Comparison of ENCODE assay signal across 8 mouse cellular contexts in the genomic region with DNA sequence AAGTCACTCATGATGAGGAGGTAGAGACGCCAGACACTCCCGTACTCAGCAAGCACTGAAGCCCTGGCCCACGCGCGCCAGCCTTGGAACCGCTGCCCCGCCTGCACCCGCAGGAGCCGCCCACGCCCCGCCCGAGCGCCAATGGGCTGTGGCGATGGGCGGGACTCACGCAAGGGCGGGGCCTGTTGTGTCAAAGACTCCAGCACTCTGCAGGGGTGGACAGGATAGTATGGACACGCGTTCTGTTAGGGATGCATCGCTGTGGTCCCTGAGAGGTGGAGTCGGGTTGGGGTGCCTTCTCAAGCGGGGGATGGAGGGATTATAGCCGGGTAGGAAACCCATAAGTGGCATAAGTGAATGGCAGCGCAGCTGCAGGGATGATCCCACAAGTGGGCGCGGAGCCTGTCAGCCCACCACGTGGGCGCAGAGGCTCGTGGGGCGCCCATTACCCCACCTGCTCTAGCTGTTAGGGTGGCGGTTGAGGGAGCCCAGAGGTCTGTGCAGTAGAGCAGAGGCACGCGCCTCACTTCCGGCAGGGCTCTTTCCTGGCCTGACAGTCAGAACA. TPM values are rescaled to one million over a fixed set of nuclear protein-coding genes. Genes with fewer than 3 reads are reported as not detected.
A peak's percentile ranks its signal among the peaks of the same experiment; 100 is the strongest.
DNase-seq lines count a peak whose midpoint lies in the region; ATAC-seq lines count a peak whose summit lies in the region.

A gene (minus strand): TSS at position 109 of the 565 bp plus-strand sequence.

- ATAC-seq in CD4-positive, CD25-positive, alpha-beta regulatory T cell, adult 4 months, result peak; percentile 69
- ATAC-seq in forebrain, embryonic 11.5 days (replicated peaks; ENCODE audit: low FRiP score), result peak; percentile 95
- peak; percentile 90 for ATAC-seq in heart, embryonic 16.5 days (replicated peaks; ENCODE audit: extremely low read depth, insufficient read depth, low FRiP score)
- peak; percentile 94 for ATAC-seq in liver, embryonic 15.5 days (ENCODE audit: insufficient read depth)
- ATAC-seq in neural tube, embryonic 12.5 days (ENCODE audit: low FRiP score, low read depth), result peak; percentile 95

- WGBS in forebrain, embryonic 11.5 days, result 2% methylated on average over 34 of the region's 34 CpGs
- 2% methylated on average over 34 of the region's 34 CpGs for WGBS in heart, embryonic 16.5 days
- under 1% methylated on average over 34 of the region's 34 CpGs for WGBS in liver, embryonic 15.5 days (ENCODE audit: insufficient replicate concordance)
- 3% methylated on average over 34 of the region's 34 CpGs for WGBS in neural tube, embryonic 12.5 days

- H3K4me1 ChIP-seq in forebrain, embryonic 11.5 days (replicated peaks; ENCODE audit: control insufficient read depth, insufficient read depth, low read length), result no peaks in the 10 kb centered on the region
- peaks cover 9% of the 10 kb centered on the region for H3K4me1 ChIP-seq in heart, embryonic 16.5 days (ENCODE audit: control insufficient read depth, insufficient read depth, low read length)
- H3K4me1 ChIP-seq in liver, embryonic 15.5 days (replicated peaks), result peaks cover 27% of the 10 kb centered on the region
- peaks cover 8% of the 10 kb centered on the region; the same call in 1 of the 2 replicates for H3K4me1 ChIP-seq in neural tube, embryonic 12.5 days

- no peaks in the 10 kb centered on the region for H3K9me3 ChIP-seq in forebrain, embryonic 11.5 days (ENCODE audit: control insufficient read depth, low read length)
- H3K9me3 ChIP-seq in heart, embryonic 16.5 days (replicated peaks; ENCODE audit: control insufficient read depth, low read length), result no peaks in the 10 kb centered on the region
- no peaks in the 10 kb centered on the region for H3K9me3 ChIP-seq in liver, embryonic 15.5 days (replicated peaks)
- H3K9me3 ChIP-seq in neural tube, embryonic 12.5 days, result no peaks in the 10 kb centered on the region

- no peak within 1 kb of the TSS for H3K27ac ChIP-seq in forebrain, embryonic 11.5 days (ENCODE audit: low read depth, low read length)
- H3K27ac ChIP-seq in heart, embryonic 16.5 days (ENCODE audit: low read length), result peak within 1 kb of the TSS; percentile 96
- H3K27ac ChIP-seq in liver, embryonic 15.5 days (replicated peaks), result no peak within 1 kb of the TSS
- H3K27ac ChIP-seq in neural tube, embryonic 12.5 days, result no peak within 1 kb of the TSS

- H3K4me3 ChIP-seq in forebrain, embryonic 11.5 days (ENCODE audit: low read depth, low read length), result peak within 1 kb of the TSS; percentile 46
- peak within 1 kb of the TSS; percentile 89 for H3K4me3 ChIP-seq in heart, embryonic 16.5 days (ENCODE audit: low read length)
- peak within 1 kb of the TSS; percentile 59 for H3K4me3 ChIP-seq in liver, embryonic 15.5 days (replicated peaks)
- peak within 1 kb of the TSS; percentile 56 for H3K4me3 ChIP-seq in neural tube, embryonic 12.5 days

- peak; percentile 81 for DNase-seq in c-Kit-positive CD71-negative TER-119-negative erythroid progenitor cells, embryonic 14.5 days (ENCODE audit: low read depth)
- DNase-seq in forebrain, embryonic 11.5 days (ENCODE audit: low spot score), result peak; percentile 91
- DNase-seq in kidney, postnatal 36 days, result peak; percentile 88 to 95
- DNase-seq in telencephalon, adult 2 months (ENCODE audit: low read depth, low spot score), result peak; percentile 88

- H3K36me3 ChIP-seq in forebrain, embryonic 11.5 days (ENCODE audit: control insufficient read depth, insufficient read depth, low read length), result no peaks in the 10 kb centered on the region
- no peaks in the 10 kb centered on the region for H3K36me3 ChIP-seq in heart, embryonic 16.5 days (ENCODE audit: control insufficient read depth, insufficient read depth)
- H3K36me3 ChIP-seq in liver, embryonic 15.5 days (replicated peaks), result no peaks in the 10 kb centered on the region
- no peaks in the 10 kb centered on the region for H3K36me3 ChIP-seq in neural tube, embryonic 12.5 days

- H3K4me2 ChIP-seq in forebrain, embryonic 11.5 days (ENCODE audit: low read depth, low read length, severe bottlenecking), result peak within 1 kb of the TSS; percentile 98
- H3K4me2 ChIP-seq in heart, embryonic 16.5 days (ENCODE audit: low read depth, low read length), result peak within 1 kb of the TSS; percentile 99
- peak within 1 kb of the TSS; percentile 94 for H3K4me2 ChIP-seq in liver, embryonic 15.5 days
- H3K4me2 ChIP-seq in neural tube, embryonic 12.5 days (replicated peaks), result peak within 1 kb of the TSS; percentile 100

- H3K27me3 ChIP-seq in forebrain, embryonic 11.5 days (ENCODE audit: control insufficient read depth, insufficient read depth, low read length), result no peaks in the 10 kb centered on the region
- no peaks in the 10 kb centered on the region for H3K27me3 ChIP-seq in heart, embryonic 16.5 days (ENCODE audit: control insufficient read depth, insufficient read depth, low read length)
- peaks cover 7% of the 10 kb centered on the region; the same call in 1 of the 2 replicates for H3K27me3 ChIP-seq in liver, embryonic 15.5 days
- H3K27me3 ChIP-seq in neural tube, embryonic 12.5 days (replicated peaks), result no peaks in the 10 kb centered on the region

- H3K9ac ChIP-seq in forebrain, embryonic 11.5 days (ENCODE audit: low read length), result peak within 1 kb of the TSS; percentile 33
- H3K9ac ChIP-seq in heart, embryonic 16.5 days (ENCODE audit: low read length), result peak within 1 kb of the TSS; percentile 86
- peak within 1 kb of the TSS; percentile 39 for H3K9ac ChIP-seq in liver, embryonic 15.5 days
- peak within 1 kb of the TSS; percentile 65 for H3K9ac ChIP-seq in neural tube, embryonic 12.5 days

RNA-seq across cellular contexts. Expression of the gene that starts here (rescaled TPM):
- 100 to 1,000 TPM; 124 to 178 TPM for polyA plus RNA-seq in CD4-positive, CD25-positive, alpha-beta regulatory T cell, adult 4 months (2017; shearing (Covaris generic))
- 16.7 and 17.3 TPM in 2 replicates for polyA plus RNA-seq in forebrain, embryonic 11.5 days (2014; fragmentation: Nextera tagmentation; extraction: Ambion mirVana)
- polyA plus RNA-seq in heart, embryonic 16.5 days (2015; fragmentation: Nextera tagmentation; extraction: Ambion mirVana), result 201 and 224 TPM in 2 replicates
- polyA plus RNA-seq in liver, embryonic 15.5 days (2015; fragmentation: Nextera tagmentation; extraction: Ambion mirVana), result 5.0 and 6.4 TPM in 2 replicates
- 96.9 and 105 TPM in 2 replicates for polyA plus RNA-seq in neural tube, embryonic 12.5 days (2016; fragmentation: Nextera tagmentation; extraction: Ambion mirVana)

Comparison
In these comparisons a context has a peak if more than half of its experiments do, and no peak if none do; other contexts are left out.
1. H3K9ac ChIP-seq: peak in every context shown above with its lines; median percentile 86 in heart, embryonic 16.5 days; 65 in neural tube, embryonic 12.5 days; 39 in liver, embryonic 15.5 days; 33 in forebrain, embryonic 11.5 days.